Mouse (Mus musculus): ENCODE results near the gene Tbx6. TPM values are rescaled to one million over a fixed set of nuclear protein-coding genes. Genes with fewer than 3 reads are reported as not detected.

Tbx6 gene
- total and polyA plus RNA-seq, 2 experiments from 2014 or later: 0.11 to 0.38 TPM

- no peak for TF ChIP-seq CTCF (IDR thresholded peaks at IDR 0.05; ENCODE audit: low read depth)
- 82% methylated on average over 4 of the region's 4 CpGs for WGBS
- H3K9me3 ChIP-seq (ENCODE audit: low read length): no peaks in the 10 kb centered on the region
- peaks cover 46% of the 10 kb centered on the region for H3K36me3 ChIP-seq (ENCODE audit: insufficient read depth)
- ATAC-seq (no peak), DNase-seq (no peak)
- no peak overlapping the region for H3K27ac ChIP-seq (ENCODE audit: low read depth, low read length)
- H3K27me3 ChIP-seq (ENCODE audit: insufficient read depth, low read length): no peaks in the 10 kb centered on the region
- no peak overlapping the region for H3K4me2 ChIP-seq (ENCODE audit: low read depth)
- no peak overlapping the region for H3K4me3 ChIP-seq (ENCODE audit: low read depth, low read length)
- H3K4me1 ChIP-seq (ENCODE audit: insufficient read depth): peaks cover 8% of the 10 kb centered on the region
- H3K9ac ChIP-seq: no peak overlapping the region
Observed at GRCm38 (mm10) chr7:126793456-126794270, 12.4 kb downstream of the Tbx6 start.

GRCm38 (mm10) chr7:126794271-126794605, 13.0 kb downstream of the Tbx6 start:
- H3K27me3 ChIP-seq (ENCODE audit: insufficient read depth, low read length): no peaks in the 10 kb centered on the region
- ATAC-seq: no peak
- no peak overlapping the region for H3K4me3 ChIP-seq (ENCODE audit: low read depth, low read length)
- WGBS: 77% methylated on average over 4 of the region's 4 CpGs
- H3K4me2 ChIP-seq (ENCODE audit: low read depth): no peak overlapping the region
- H3K36me3 ChIP-seq (ENCODE audit: insufficient read depth): peaks cover 40% of the 10 kb centered on the region
- no peaks in the 10 kb centered on the region for H3K9me3 ChIP-seq (ENCODE audit: low read length)
- peaks cover 8% of the 10 kb centered on the region for H3K4me1 ChIP-seq (ENCODE audit: insufficient read depth)
- DNase-seq: no peak
- no peak overlapping the region for H3K9ac ChIP-seq
- no peak overlapping the region for H3K27ac ChIP-seq (ENCODE audit: low read depth, low read length)
- TF ChIP-seq CTCF (IDR thresholded peaks at IDR 0.05; ENCODE audit: low read depth): no peak

- no peak for ATAC-seq
- Histone ChIP-seq H3K4me2 (ENCODE audit: low read depth) (no peak overlapping the region), H3K4me1 (ENCODE audit: insufficient read depth) (peaks cover 11% of the 10 kb centered on the region), H3K27ac (ENCODE audit: low read depth, low read length) (no peak overlapping the region), H3K27me3 (ENCODE audit: insufficient read depth, low read length) (no peaks in the 10 kb centered on the region), H3K4me3 (ENCODE audit: low read depth, low read length) (no peak overlapping the region), H3K9ac (no peak overlapping the region), H3K9me3 (ENCODE audit: low read length) (no peaks in the 10 kb centered on the region), H3K36me3 (ENCODE audit: insufficient read depth) (peaks cover 30% of the 10 kb centered on the region)
- 83% methylated on average over 16 of the region's 16 CpGs for WGBS
- no peak for DNase-seq
- no peak for TF ChIP-seq CTCF (IDR thresholded peaks at IDR 0.05; ENCODE audit: low read depth)
Observed at GRCm38 (mm10) chr7:126795387-126796317, 14.4 kb downstream of the Tbx6 start.

GRCm38 (mm10) chr7:126796350-126796932, 15.2 kb downstream of the Tbx6 start:
- Histone ChIP-seq H3K9me3 (ENCODE audit: low read length) (no peaks in the 10 kb centered on the region), H3K4me2 (ENCODE audit: low read depth) (no peak overlapping the region), H3K36me3 (ENCODE audit: insufficient read depth) (peaks cover 30% of the 10 kb centered on the region), H3K4me1 (ENCODE audit: insufficient read depth) (peaks cover 9% of the 10 kb centered on the region), H3K4me3 (ENCODE audit: low read depth, low read length) (no peak overlapping the region), H3K27me3 (ENCODE audit: insufficient read depth, low read length) (no peaks in the 10 kb centered on the region), H3K27ac (ENCODE audit: low read depth, low read length) (no peak overlapping the region), H3K9ac (peak overlapping the region; percentile 81; the same call in 1 of the 2 replicates)
- no peak for DNase-seq
- ATAC-seq: no peak
- TF ChIP-seq CTCF (IDR thresholded peaks at IDR 0.05; ENCODE audit: low read depth): peak; percentile 48
- WGBS: 58% methylated on average over 8 of the region's 8 CpGs

- 26% methylated on average over 21 of the region's 21 CpGs for WGBS
- Histone ChIP-seq H3K36me3 (ENCODE audit: insufficient read depth) (peaks cover 30% of the 10 kb centered on the region), H3K9me3 (ENCODE audit: low read length) (no peaks in the 10 kb centered on the region), H3K4me1 (ENCODE audit: insufficient read depth) (peaks cover 7% of the 10 kb centered on the region), H3K4me2 (ENCODE audit: low read depth) (peak within 1 kb of the TSS; percentile 77), H3K27ac (ENCODE audit: low read depth, low read length) (peak within 1 kb of the TSS; percentile 95), H3K27me3 (ENCODE audit: insufficient read depth, low read length) (no peaks in the 10 kb centered on the region), H3K9ac (peak within 1 kb of the TSS; percentile 81), H3K4me3 (ENCODE audit: low read depth, low read length) (peak within 1 kb of the TSS; percentile 81)
- ATAC-seq: no peak
- no peak for DNase-seq
- no peak for TF ChIP-seq CTCF (IDR thresholded peaks at IDR 0.05; ENCODE audit: low read depth)
Observed at GRCm38 (mm10) chr7:126797411-126798126, 16.3 kb downstream of the Tbx6 start, which contains the start of gene Fam57b. Fam57b (plus strand) TSS chr7:126797668.
